Mouse (Mus musculus) embryonic facial prominence, embryonic 14.5 days (tissue): ENCODE measurements around the gene Plekhg5. TPM values are rescaled to one million over a fixed set of nuclear protein-coding genes. Genes with fewer than 3 reads are reported as not detected.
"Not testable (repeated sequence)": the region's sequence is repeated elsewhere in the genome, so short reads cannot be mapped to it uniquely, and the experiment has no call there.

Experiments used
- ATAC-seq: fragments of 200-750 bp; cut with Nextera tagmentation; 2 replicates; pipeline ENCODE4 v1.8.0; 2017; ENCODE audit warnings: low read depth, moderate number of reproducible peaks, moderate TSS enrichment
- DNase-seq: peaks from one replicate; pipeline ENCODE4 v3.0.0-alpha.2; 2015; ENCODE audit warnings: low spot score
- H3K27ac ChIP-seq: fragments of 300-500 bp; sonication (generic); replicated peaks from 2 replicates; pipeline ENCODE4 v1.5.1; 2014; ENCODE audit warnings: low read depth, mild to moderate bottlenecking, low read length, moderate library complexity
- H3K27me3 ChIP-seq: fragments of 300-500 bp; sonication (generic); replicated peaks from 2 replicates; pipeline ENCODE4 v1.6.1; 2014; ENCODE audit warnings: low read length; ENCODE audit not compliant: control insufficient read depth, insufficient read depth
- H3K36me3 ChIP-seq: fragments of 300-500 bp; sonication (generic); 2 replicates; pipeline ENCODE4 v1.6.1; 2014; ENCODE audit warnings: low read length, mixed read lengths; ENCODE audit not compliant: control insufficient read depth, insufficient read depth
- H3K4me1 ChIP-seq: fragments of 300-500 bp; sonication (generic); 2 replicates; pipeline ENCODE4 v1.6.1; 2014; ENCODE audit warnings: antibody characterized with exemption, low read length; ENCODE audit not compliant: control insufficient read depth, insufficient read depth
- H3K4me2 ChIP-seq: fragments of 300-500 bp; sonication (generic); 2 replicates; pipeline ENCODE4 v1.6.1; 2014; ENCODE audit warnings: low read depth, mild to moderate bottlenecking, low read length, moderate library complexity, mixed read lengths
- H3K4me3 ChIP-seq: fragments of 300-500 bp; sonication (generic); 2 replicates; pipeline ENCODE4 v1.5.1; 2014; ENCODE audit warnings: low read depth, mild to moderate bottlenecking, low read length
- H3K9ac ChIP-seq: fragments of 300-500 bp; sonication (generic); 2 replicates; pipeline ENCODE4 v1.6.1; 2014; ENCODE audit warnings: low read depth, mild to moderate bottlenecking, low read length, moderate library complexity, mixed read lengths
- H3K9me3 ChIP-seq: fragments of 300-500 bp; sonication (generic); 2 replicates; pipeline ENCODE4 v1.6.1; 2016; ENCODE audit warnings: low read length; ENCODE audit not compliant: control insufficient read depth
- WGBS: fragments of 180-500 bp; shearing (Covaris S2); extraction: QIAGEN DNeasy Blood & Tissue Kit; methylation state at CpG from one replicate; pipeline ENCODE4 v1.1.7; 2014; 5-methylcytosine and 5-hydroxymethylcytosine counted together
- polyA plus RNA-seq: library from polyadenylated mRNA; unstranded; fragments of >200 nt; fragmentation: Nextera tagmentation; extraction: Ambion mirVana; gene quantifications from 2 replicates; pipeline ENCODE4 v1.2.1, GENCODE M21; 2014

Gene Plekhg5
- polyA plus RNA-seq, 1 experiment from 2014 or later = 12.0 TPM

GRCm38 (mm10) chr4:152032922-152033321 is 39.4 kb upstream of the Plekhg5 start:
- H3K4me2 ChIP-seq = no peak overlapping the region
- no peaks in the 10 kb centered on the region for H3K36me3 ChIP-seq
- no peak for DNase-seq
- peaks cover 6% of the 10 kb centered on the region; the same call in 1 of the 2 replicates for H3K4me1 ChIP-seq
- no peak overlapping the region for H3K4me3 ChIP-seq
- H3K9me3 ChIP-seq = no peaks in the 10 kb centered on the region
- WGBS = 86% methylated on average over 13 of the region's 13 CpGs
- H3K27ac ChIP-seq = no peak overlapping the region
- no peaks in the 10 kb centered on the region for H3K27me3 ChIP-seq
- no peak for ATAC-seq
- no peak overlapping the region for H3K9ac ChIP-seq

DNA sequence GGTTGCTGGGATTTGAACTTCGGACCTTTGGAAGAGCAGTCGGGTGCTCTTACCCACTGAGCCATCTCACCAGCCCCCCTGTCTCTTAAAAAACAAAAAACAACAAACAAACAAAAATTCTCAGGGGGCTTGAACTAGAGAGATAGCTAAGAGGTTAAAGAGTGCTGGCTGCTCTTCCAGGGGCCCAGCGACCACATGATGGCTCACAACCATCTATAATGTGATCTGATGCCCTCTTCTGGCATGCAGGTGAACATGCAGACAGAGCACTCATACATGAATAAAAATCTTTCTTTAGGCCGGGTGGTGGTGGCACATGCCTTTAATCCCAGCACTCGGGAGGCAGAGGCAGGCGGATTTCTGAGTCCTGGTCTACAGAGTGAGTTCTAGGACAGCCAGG is 35.8 kb upstream of the Plekhg5 start:
- ATAC-seq, H3K9ac ChIP-seq, H3K36me3 ChIP-seq, H3K4me2 ChIP-seq, H3K4me1 ChIP-seq, H3K27me3 ChIP-seq, DNase-seq, H3K4me3 ChIP-seq, H3K9me3 ChIP-seq, H3K27ac ChIP-seq: not testable (repeated sequence)
- WGBS = 87% methylated on average over 6 of the region's 6 CpGs

- Histone ChIP-seq H3K4me2 (peak within 1 kb of the TSS; percentile 96), H3K4me1 (peaks cover 8% of the 10 kb centered on the region), H3K36me3 (peaks cover 25% of the 10 kb centered on the region), H3K9me3 (no peaks in the 10 kb centered on the region), H3K27ac (0 out of 2 replicates have a peak within 1 kb of the TSS, but pooled peaks have one; percentile 15), H3K27me3 (no peaks in the 10 kb centered on the region), H3K9ac (peak within 1 kb of the TSS; percentile 88), H3K4me3 (peak within 1 kb of the TSS; percentile 95)
- 37% methylated on average over 10 of the region's 10 CpGs for WGBS
- peak; percentile 34 for ATAC-seq
- DNase-seq = peak; percentile 67
Observed at GRCm38 (mm10) chr4:152038225-152038984, 33.9 kb upstream of the Plekhg5 start, which contains the start of gene Tas1r1. TSS of gene Tas1r1 (minus strand) at chr4:152038568.

- H3K27ac ChIP-seq = 0 out of 2 replicates have a peak within 1 kb of the TSS, but pooled peaks have one; percentile 15
- H3K9me3 ChIP-seq = no peaks in the 10 kb centered on the region
- H3K9ac ChIP-seq = peak within 1 kb of the TSS; percentile 88
- H3K36me3 ChIP-seq = peaks cover 33% of the 10 kb centered on the region
- no peaks in the 10 kb centered on the region for H3K27me3 ChIP-seq
- WGBS = 1% methylated on average over 37 of the region's 86 CpGs
- DNase-seq (peak; percentile 91), ATAC-seq (peak; percentile 92)
- peak within 1 kb of the TSS; percentile 95 for H3K4me3 ChIP-seq
- peaks cover 8% of the 10 kb centered on the region for H3K4me1 ChIP-seq
- peak within 1 kb of the TSS; percentile 96 for H3K4me2 ChIP-seq
Observed at GRCm38 (mm10) chr4:152038985-152039830, 33.1 kb upstream of the Plekhg5 start, which contains the start of gene Nol9. TSS of gene Nol9 (plus strand) at chr4:152039321.

- DNase-seq = no peak
- Histone ChIP-seq H3K4me3 (peak overlapping the region; percentile 95), H3K27me3 (no peaks in the 10 kb centered on the region), H3K9me3 (no peaks in the 10 kb centered on the region), H3K9ac (peak overlapping the region; percentile 88), H3K27ac (no peak overlapping the region), H3K4me1 (peaks cover 8% of the 10 kb centered on the region), H3K36me3 (peaks cover 40% of the 10 kb centered on the region), H3K4me2 (peak overlapping the region; percentile 96)
- no peak for ATAC-seq
- WGBS = 6% methylated on average over 25 of the region's 25 CpGs
Observed at GRCm38 (mm10) chr4:152039831-152040310, 32.4 kb upstream of the Plekhg5 start.

- DNase-seq = no peak
- H3K27me3 ChIP-seq = no peaks in the 10 kb centered on the region
- no peak overlapping the region for H3K4me2 ChIP-seq
- H3K9me3 ChIP-seq = no peaks in the 10 kb centered on the region
- no peak overlapping the region for H3K9ac ChIP-seq
- ATAC-seq = no peak
- no peak overlapping the region for H3K4me3 ChIP-seq
- H3K36me3 ChIP-seq = peaks cover 60% of the 10 kb centered on the region
- H3K4me1 ChIP-seq = peaks cover 8% of the 10 kb centered on the region
- no peak overlapping the region for H3K27ac ChIP-seq
- WGBS = 96% methylated on average over 21 of the region's 22 CpGs
Observed at GRCm38 (mm10) chr4:152041924-152042641, 30.2 kb upstream of the Plekhg5 start.

DNA sequence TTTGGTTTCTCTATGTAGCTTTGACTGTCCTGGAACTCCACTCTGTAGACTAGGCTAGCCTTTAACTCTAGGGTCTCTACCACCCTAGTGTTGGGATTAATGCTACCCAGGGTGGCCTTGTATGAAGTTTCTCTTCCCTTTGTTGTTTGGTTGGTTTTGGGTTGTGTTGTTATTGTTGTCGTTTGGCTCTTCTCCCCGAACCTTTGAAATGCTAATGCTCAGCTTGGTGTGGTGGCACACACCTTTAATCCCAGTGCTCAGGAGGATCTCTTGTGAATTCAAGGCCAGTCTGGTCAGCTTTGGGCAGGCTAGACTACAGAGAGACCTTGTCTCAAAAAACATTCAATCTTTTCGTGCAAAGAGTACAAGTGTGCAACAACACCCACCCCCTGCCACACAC is 29.1 kb upstream of the Plekhg5 start:
- no peak overlapping the region for H3K4me2 ChIP-seq
- ATAC-seq (no peak), DNase-seq (no peak)
- no peak overlapping the region for H3K4me3 ChIP-seq
- H3K9me3 ChIP-seq = no peaks in the 10 kb centered on the region
- no peak overlapping the region for H3K9ac ChIP-seq
- peaks cover 8% of the 10 kb centered on the region for H3K4me1 ChIP-seq
- WGBS = 85% methylated on average over 3 of the region's 3 CpGs
- peaks cover 71% of the 10 kb centered on the region for H3K36me3 ChIP-seq
- no peaks in the 10 kb centered on the region for H3K27me3 ChIP-seq
- no peak overlapping the region for H3K27ac ChIP-seq

DNA sequence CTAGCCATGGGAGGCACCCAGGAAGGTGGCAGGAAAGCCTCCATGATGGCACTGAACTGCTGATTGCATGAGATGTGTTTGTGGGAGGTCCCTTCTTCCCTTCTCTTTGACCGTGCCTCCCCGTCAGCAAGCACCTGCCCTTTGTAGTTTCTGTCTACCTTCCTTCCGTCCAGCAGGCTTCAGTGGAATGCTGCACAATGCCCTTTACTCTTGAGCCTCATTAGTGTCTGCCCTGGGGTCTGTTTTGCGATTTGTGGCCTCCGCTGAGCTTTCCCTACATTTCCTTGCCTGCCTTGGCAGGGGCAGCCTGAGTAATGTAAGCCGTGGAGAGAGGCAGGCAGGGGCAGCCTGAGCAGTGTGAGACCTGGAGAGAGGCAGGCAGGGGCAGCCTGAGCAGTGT is 27.7 kb upstream of the Plekhg5 start:
- H3K27ac ChIP-seq = no peak overlapping the region
- no peaks in the 10 kb centered on the region for H3K27me3 ChIP-seq
- ATAC-seq (no peak), DNase-seq (no peak)
- peaks cover 84% of the 10 kb centered on the region for H3K36me3 ChIP-seq
- 76% methylated on average over 6 of the region's 6 CpGs for WGBS
- peaks cover 8% of the 10 kb centered on the region for H3K4me1 ChIP-seq
- H3K9me3 ChIP-seq = no peaks in the 10 kb centered on the region
- H3K9ac ChIP-seq = no peak overlapping the region
- H3K4me3 ChIP-seq = no peak overlapping the region
- H3K4me2 ChIP-seq = no peak overlapping the region
